Mouse (Mus musculus): ENCODE measurements at regions not wholly inside any gene's neighbourhood (a gene's known extent, or its start where the extent isn't known, plus 50 kb on each side); places are given as distances from the start of the nearest gene placed in this dataset.
A peak's percentile ranks its signal among the peaks of the same experiment; 100 is the strongest.

DNA sequence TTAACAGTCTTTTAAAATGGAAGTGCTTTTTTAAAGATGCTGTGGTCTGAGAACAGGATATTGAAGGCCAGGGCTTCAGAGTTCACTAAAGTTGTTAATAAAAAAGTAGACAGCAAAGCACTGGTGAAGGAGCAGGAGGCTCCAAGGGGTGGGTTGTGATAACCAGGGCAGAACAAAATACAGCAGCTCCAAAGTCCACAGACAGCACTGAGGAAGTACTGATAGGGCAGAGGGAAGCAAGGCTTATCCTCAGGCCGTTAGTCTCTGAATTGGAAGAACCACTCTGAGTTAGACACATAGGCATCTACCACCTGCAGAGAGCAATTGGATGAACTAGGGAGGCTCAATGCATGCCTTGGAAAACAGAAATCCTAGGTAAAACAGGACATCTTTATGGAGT lies 62.1 kb downstream of the P2ry1 start:
- ATAC-seq (replicated peaks in 1 of 2; ENCODE audit: insufficient read depth in 1 of 2, low FRiP score in 2 of 2, low TSS enrichment in 1 of 2, low read depth in 1 of 2, poor library complexity in 2 of 2, severe bottlenecking in 2 of 2) = peak; percentile 29 to 56; a peak in 1 of 4 replicates

DNA sequence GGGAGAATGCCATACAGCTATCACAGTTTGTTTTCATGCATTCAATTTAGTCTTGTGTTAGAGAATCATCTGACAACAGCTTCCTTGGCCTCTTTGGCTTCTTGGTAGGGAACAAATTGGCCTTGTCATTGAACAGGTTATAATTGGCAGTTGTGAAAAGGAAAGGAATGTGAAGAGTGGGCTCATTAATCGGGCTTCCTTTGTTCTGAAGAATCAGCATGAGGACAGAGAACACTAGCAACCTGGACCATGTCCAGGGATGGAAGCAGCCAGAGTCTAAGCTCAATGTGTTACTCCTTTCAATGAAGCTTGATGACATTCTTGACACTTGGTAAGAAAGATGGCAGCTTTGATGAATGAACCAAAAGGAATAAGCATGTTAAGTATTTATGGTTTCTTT lies 64.5 kb downstream of the P2ry1 start:
- ATAC-seq (replicated peaks in 1 of 2; ENCODE audit: insufficient read depth in 1 of 2, low FRiP score in 2 of 2, low TSS enrichment in 1 of 2, low read depth in 1 of 2, poor library complexity in 2 of 2, severe bottlenecking in 2 of 2) = no peak

DNA sequence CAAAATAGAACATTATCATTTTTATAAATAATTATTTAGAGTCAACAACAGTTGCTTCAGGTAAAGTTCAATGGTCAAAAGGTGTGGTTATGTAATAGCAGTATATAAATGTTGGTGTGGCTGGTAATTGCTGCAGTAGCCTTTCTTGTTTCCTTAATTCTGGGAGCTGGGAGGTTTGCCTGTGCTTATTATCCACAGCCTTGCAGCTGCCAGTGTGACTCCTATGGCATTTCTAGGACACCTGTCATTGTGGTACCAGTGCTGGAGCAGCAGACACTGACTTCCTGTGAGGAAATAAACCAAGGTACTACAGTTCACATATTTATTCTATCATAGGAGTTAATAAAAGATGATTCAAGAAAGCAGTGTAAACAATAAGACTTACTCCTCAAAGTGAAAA lies 65.6 kb downstream of the P2ry1 start:
- ATAC-seq (replicated peaks in 1 of 2; ENCODE audit: insufficient read depth in 1 of 2, low FRiP score in 2 of 2, low TSS enrichment in 1 of 2, low read depth in 1 of 2, poor library complexity in 2 of 2, severe bottlenecking in 2 of 2) = no peak

DNA sequence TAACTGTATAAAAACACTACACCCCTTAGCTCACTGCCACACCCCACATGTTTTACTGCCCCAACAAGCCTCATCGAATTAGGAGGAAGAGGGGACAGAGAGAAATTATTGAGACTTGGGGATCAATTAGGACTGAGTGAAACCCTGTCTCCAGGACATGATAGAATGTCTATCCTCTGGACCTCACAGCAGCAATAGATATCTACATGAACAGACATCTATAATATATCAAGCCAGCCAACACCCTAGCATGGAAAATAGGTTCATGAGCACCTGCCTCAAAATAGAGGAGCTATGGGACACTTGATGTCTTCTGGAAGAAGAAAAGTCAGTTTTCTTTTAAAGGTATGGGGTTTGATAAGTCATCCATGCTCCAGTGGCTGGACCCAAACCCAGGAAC lies 68.4 kb downstream of the P2ry1 start:
- ATAC-seq (replicated peaks in 1 of 2; ENCODE audit: insufficient read depth in 1 of 2, low FRiP score in 2 of 2, low TSS enrichment in 1 of 2, low read depth in 1 of 2, poor library complexity in 2 of 2, severe bottlenecking in 2 of 2) = no peak

DNA sequence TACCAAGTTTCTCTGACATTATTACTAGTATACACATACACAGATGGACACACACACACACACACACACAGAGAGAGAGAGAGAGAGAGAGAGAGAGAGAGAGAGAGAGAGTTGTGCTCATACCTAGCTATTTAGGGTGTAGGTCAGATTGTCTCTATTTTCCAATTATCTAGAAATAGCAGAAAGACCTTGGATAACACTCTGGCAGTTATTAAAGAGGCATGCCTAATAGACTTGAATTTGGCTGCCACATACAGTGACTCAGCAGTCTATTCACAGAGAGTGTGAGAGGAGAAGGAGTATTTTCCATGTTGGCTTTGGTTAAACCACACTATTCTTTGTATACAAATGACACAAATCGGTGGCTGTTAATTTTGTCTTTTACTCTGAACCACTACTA lies 69.7 kb downstream of the P2ry1 start:
- peak; percentile 71 to 75; a peak in 3 of 4 replicates for ATAC-seq (replicated peaks in 1 of 2; ENCODE audit: insufficient read depth in 1 of 2, low FRiP score in 2 of 2, low TSS enrichment in 1 of 2, low read depth in 1 of 2, poor library complexity in 2 of 2, severe bottlenecking in 2 of 2)

DNA sequence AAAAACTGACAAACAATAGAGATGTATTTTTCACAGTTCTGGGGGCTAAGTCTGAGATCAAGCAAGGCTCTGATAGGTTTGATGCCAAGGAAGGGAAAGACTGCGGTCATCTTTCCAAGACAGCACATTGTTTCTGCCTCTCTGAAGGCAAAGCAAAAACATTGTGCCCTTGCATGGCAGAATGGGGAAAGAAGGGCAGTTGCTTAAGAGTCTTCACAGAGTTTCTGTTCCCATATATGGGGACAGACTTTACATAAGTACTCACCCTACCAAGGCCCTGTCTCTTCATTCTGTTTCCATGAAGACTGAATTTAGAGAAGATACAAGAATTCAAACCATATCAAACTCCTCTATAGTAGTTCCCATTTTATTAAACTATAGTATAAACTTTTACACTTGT lies 70.5 kb downstream of the P2ry1 start:
- ATAC-seq (replicated peaks in 1 of 2; ENCODE audit: insufficient read depth in 1 of 2, low FRiP score in 2 of 2, low TSS enrichment in 1 of 2, low read depth in 1 of 2, poor library complexity in 2 of 2, severe bottlenecking in 2 of 2) = no peak

DNA sequence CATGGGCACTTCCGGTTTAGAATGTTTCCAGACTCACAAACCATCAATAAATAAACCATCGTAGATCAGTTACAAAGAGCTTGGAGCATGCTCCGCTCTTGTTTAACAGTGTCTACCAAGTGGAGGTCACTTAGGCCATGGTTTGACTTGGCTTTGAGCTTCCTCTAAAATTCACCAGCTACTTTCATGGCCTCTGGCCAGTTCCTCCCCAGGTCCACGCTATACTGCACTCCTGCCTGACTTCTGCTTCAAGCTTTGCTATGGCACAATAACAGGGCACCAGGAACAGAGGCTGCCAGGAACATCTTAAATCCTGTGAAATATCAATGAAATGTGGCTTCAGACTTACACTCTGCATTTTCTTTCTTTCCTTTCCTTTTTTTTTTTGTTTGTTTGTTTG lies 71.2 kb downstream of the P2ry1 start:
- ATAC-seq (replicated peaks in 1 of 2; ENCODE audit: insufficient read depth in 1 of 2, low FRiP score in 2 of 2, low TSS enrichment in 1 of 2, low read depth in 1 of 2, poor library complexity in 2 of 2, severe bottlenecking in 2 of 2) = no peak

DNA sequence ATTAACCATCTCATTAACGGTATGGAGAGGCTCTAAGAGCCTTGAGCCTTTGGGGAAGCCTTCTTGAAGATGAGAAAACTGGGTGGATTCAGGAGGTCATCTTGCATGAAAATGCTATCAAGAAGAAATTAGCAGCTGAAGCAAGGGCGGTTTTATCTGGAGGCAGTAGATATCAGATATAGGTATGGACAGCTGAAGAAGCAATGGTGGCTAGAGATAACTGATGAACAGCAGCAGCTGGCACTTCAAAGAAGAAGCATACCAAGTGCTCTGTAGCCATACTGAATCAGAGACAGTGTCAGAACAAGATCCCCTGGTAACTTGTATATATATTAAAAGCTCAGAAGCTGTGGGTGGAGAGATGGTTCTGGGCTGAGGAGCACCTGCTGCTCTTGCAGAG lies 73.2 kb downstream of the P2ry1 start:
- ATAC-seq (replicated peaks in 1 of 2; ENCODE audit: insufficient read depth in 1 of 2, low FRiP score in 2 of 2, low TSS enrichment in 1 of 2, low read depth in 1 of 2, poor library complexity in 2 of 2, severe bottlenecking in 2 of 2) = no peak

DNA sequence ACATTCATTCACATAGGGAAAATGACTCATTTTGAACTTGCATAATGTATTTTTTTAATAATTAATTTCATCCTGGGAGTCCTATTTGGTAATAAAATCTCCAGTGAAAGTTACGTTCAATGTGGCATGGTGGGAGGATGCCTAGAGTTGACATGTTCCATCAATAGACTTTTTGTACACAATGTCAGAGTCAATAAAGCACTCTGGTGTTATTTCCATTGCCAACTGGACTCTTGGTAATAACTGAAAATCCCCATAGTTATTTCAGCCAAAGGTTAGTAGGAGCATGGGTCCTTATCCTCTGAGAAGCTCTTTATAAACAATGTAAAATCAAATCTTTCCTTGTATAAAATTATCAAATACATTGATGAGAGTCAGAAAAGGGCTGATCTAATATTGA lies 87.3 kb downstream of the P2ry1 start:
- ATAC-seq (replicated peaks in 1 of 2; ENCODE audit: insufficient read depth in 1 of 2, low FRiP score in 2 of 2, low TSS enrichment in 1 of 2, low read depth in 1 of 2, poor library complexity in 2 of 2, severe bottlenecking in 2 of 2) = no peak

DNA sequence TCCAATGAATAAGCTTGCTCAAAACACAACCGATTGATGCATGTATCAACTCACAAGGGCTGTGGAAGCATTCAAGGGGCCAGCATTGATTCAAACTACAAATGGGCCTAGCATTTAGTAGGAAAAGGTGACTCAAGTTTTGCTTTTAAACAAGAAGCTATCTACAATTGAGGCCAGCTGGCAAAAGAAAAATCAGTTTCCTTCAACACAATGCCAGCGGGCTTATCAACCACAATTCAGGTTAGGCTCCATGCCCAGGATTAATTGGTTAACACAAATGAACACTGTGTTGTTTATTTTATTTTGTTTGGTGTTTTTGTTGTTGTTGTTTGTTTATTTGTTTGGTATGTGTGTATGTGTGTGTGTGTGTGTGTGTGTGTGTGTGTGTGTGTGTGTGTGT lies 89.4 kb downstream of the P2ry1 start:
- no peak for ATAC-seq (replicated peaks in 1 of 2; ENCODE audit: insufficient read depth in 1 of 2, low FRiP score in 2 of 2, low TSS enrichment in 1 of 2, low read depth in 1 of 2, poor library complexity in 2 of 2, severe bottlenecking in 2 of 2)

DNA sequence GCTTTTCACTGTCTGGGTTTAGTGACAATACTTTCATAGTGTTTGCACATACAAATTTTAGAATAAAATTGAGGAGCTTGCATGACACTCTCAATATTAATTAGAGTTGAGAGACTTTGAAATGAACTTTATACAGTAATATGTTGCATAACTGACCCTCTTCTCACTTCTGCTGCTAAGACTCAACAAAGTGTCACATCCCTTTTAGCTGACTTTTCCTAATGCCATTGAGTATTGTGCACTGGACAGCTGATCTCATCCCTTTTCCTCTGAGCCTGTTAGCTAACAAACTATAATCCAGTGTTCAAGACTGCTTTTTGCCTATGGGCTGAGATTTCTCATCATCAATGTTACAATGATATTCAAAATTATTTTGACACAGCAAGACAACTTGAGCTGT lies 113.8 kb downstream of the P2ry1 start:
- no peak for ATAC-seq (replicated peaks in 1 of 2; ENCODE audit: insufficient read depth in 1 of 2, low FRiP score in 2 of 2, low TSS enrichment in 1 of 2, low read depth in 1 of 2, poor library complexity in 2 of 2, severe bottlenecking in 2 of 2)

DNA sequence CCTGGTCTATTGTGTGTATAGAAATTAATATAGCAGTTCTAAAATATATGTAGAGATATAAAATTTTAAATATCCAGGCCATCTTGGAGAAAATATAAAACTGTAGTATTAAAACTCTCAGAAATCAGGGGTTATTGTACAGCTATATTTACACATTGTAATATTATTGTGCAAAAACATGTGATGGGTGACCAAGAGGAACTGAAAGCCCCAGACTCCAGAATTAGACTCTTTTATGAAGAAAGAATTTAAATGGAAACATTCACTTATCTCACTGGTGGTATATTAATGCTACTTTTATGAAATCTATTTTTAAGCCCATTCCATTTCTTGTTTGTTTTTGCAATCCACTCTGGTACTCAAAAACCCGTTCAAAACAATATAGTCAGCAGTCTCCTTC lies 130.5 kb downstream of the P2ry1 start:
- ATAC-seq (replicated peaks in 1 of 2; ENCODE audit: insufficient read depth in 1 of 2, low FRiP score in 2 of 2, low TSS enrichment in 1 of 2, low read depth in 1 of 2, poor library complexity in 2 of 2, severe bottlenecking in 2 of 2) = no peak

DNA sequence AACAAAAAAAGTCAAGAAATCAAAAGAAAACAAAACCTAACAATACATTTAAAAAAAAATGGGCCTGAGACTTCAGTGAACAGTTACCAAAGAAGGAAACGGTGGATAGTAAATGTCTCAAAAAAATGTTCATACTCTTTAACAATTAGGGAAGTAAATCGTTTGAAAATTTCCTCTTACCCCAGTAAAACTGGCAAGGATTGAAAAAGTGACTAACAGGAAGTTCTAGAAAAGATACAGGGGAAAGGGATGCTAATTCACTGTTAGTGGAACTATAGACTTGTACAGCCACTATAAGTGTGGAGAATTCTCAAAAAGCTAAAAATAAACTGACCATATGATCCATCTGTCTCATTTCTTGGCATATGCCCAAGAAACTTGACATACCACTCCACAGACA lies 151.5 kb downstream of the P2ry1 start:
- no peak for ATAC-seq (replicated peaks in 1 of 2; ENCODE audit: insufficient read depth in 1 of 2, low FRiP score in 2 of 2, low TSS enrichment in 1 of 2, low read depth in 1 of 2, poor library complexity in 2 of 2, severe bottlenecking in 2 of 2)

DNA sequence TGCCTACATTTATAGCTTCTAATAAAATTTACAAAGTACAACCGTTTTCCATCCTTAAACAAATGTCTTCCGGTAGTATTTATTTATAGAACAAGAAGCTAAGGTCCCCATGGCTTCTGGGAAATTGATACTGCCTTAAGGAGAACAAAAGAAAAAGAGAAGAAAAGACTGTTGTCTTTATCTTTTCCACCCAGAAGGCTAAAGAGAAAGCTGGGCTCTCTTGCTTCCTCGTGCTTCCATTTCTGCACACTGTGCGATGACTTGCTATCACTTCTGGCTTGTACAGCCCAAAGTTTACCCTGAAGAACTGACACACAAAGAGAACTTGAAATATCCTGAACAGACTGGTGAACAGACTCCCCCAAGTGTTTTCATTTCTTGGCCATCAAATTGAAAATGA lies 157.2 kb downstream of the P2ry1 start:
- no peak for ATAC-seq (replicated peaks in 1 of 2; ENCODE audit: insufficient read depth in 1 of 2, low FRiP score in 2 of 2, low TSS enrichment in 1 of 2, low read depth in 1 of 2, poor library complexity in 2 of 2, severe bottlenecking in 2 of 2)

DNA sequence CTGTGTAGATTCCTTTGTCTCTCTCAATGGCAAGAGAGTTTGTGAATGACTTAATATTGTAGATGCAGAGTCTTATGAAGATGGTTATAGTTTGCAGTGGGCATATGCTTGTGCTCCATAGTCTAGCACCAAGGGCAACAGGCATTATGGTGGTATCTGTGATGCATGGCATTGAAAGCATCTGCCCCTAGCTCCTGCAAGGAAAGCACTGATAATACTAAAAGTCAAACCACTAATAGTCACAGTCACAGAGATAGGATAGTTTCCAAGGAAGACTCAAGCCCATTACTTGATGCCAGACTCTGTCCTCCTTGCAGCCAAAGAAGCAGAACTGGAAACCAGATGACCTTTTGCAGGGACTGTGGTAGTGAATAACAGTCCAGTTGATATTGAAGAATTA lies 158.8 kb downstream of the P2ry1 start:
- ATAC-seq (replicated peaks in 1 of 2; ENCODE audit: insufficient read depth in 1 of 2, low FRiP score in 2 of 2, low TSS enrichment in 1 of 2, low read depth in 1 of 2, poor library complexity in 2 of 2, severe bottlenecking in 2 of 2) = no peak

DNA sequence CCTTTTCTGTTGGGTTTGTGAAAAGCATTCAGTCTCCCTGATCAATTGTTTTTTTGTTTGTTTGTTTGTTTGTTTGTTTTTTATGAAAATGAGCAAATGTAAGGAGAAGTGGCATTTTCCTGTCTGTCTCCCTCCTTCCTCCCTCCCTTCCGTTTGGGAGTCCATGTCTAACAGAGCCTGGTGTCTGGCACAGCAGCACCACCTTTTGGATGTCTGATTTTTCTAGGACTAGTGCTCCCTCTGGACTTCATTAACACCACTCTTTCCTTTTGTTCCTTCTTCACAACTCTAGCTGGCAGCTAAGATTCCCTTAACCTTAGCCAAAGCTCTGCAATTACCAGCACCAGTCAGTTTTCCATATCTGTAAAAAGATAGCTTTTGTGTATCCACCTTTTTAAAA lies 175.6 kb upstream of the Rap2b start:
- no peak for ATAC-seq (replicated peaks in 1 of 2; ENCODE audit: insufficient read depth in 1 of 2, low FRiP score in 2 of 2, low TSS enrichment in 1 of 2, low read depth in 1 of 2, poor library complexity in 2 of 2, severe bottlenecking in 2 of 2)

DNA sequence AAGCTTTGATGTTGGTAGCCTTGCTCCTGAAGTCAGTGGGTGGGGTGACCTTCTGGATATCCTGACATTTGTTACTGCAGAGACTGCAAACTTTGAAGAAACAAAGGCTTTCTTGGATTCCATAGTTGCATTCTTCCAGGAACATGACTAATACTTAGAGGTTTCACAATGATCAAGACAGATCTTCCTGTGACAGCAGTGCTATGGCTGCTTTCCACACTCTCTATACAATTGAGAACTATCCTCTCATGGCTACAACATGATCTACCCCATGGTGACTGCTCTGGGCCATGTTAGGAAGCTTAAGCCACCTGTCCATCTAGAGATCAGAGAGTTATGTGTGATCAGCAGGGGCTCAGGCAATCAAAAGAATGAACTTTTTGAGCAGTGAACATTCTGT lies 172.8 kb upstream of the Rap2b start:
- no peak for ATAC-seq (replicated peaks in 1 of 2; ENCODE audit: insufficient read depth in 1 of 2, low FRiP score in 2 of 2, low TSS enrichment in 1 of 2, low read depth in 1 of 2, poor library complexity in 2 of 2, severe bottlenecking in 2 of 2)

DNA sequence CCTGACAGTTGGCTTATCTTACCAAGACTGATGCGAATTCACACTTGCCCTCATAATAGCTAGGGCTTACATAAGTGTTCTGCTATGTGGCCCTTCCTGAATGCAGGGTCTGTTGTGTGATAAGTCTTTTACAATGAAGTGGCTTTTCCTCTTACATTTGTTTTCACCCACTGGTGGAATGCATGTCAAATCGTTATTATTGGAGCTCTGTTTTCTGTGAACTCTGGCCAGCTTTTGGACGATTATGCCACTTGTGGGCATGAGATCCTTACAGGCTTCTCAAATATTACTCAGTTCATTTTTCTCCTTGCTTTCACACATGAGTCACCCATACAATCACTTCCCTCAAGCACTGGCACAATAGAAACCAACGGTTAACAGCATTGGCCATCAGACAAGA lies 144.9 kb upstream of the Rap2b start:
- ATAC-seq (replicated peaks in 1 of 2; ENCODE audit: insufficient read depth in 1 of 2, low FRiP score in 2 of 2, low TSS enrichment in 1 of 2, low read depth in 1 of 2, poor library complexity in 2 of 2, severe bottlenecking in 2 of 2) = peak; percentile 37 to 45; a peak in 2 of 4 replicates

DNA sequence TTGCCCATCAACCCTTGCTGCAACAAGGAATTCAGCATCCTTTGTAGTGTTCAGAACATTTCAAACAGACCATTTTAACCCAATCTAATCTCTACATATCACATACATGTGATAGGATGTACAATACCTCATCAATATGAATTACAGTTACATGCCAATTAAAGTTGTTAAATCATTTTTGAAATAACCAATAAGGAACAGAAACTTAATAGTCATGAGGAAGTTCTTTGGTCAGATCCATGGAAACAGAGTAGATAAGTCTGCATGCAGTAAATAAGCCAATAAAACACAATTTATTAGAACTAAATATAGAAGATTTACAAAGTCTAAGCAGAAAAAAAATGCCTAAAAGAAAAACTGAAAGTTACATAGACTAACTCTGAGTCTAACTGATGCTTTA lies 136.9 kb upstream of the Rap2b start:
- no peak for ATAC-seq (replicated peaks in 1 of 2; ENCODE audit: insufficient read depth in 1 of 2, low FRiP score in 2 of 2, low TSS enrichment in 1 of 2, low read depth in 1 of 2, poor library complexity in 2 of 2, severe bottlenecking in 2 of 2)

DNA sequence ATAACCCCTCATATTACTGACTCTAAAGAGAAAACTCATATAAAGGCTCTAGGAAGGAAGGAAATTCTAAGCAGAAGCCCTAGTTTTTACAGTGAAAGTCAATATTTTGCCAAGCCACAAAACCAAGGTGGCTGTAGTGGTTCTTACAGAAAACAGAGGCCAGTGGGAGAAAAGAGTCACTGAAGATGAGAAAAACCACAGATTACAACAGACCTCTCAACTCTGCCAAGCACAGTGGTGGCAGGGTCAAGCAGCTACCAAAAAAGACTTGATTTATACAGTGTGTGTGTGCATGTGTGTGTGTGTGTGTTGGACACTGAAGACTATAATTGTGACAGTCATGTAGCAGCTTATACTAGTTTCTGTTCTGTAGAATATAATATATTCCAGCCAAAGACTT lies 136.4 kb upstream of the Rap2b start:
- peak; percentile 84 to 92 for ATAC-seq (replicated peaks in 1 of 2; ENCODE audit: insufficient read depth in 1 of 2, low FRiP score in 2 of 2, low TSS enrichment in 1 of 2, low read depth in 1 of 2, poor library complexity in 2 of 2, severe bottlenecking in 2 of 2)
